8 mouse cellular contexts compared by ENCODE assay signal in genomic region chr9:29961954-29962867, GRCm38 (mm10). TPM values are rescaled to one million over a fixed set of nuclear protein-coding genes. Genes with fewer than 3 reads are reported as not detected.
DNase-seq lines count a peak whose midpoint lies in the region; ATAC-seq and TF ChIP-seq lines count a peak whose summit lies in the region.

No protein-coding gene starts in this region.

- TF ChIP-seq EP300 in heart, postnatal 0 days (IDR thresholded peaks at IDR 0.05; ENCODE audit: low read depth) = no peak

- H3K9me3 ChIP-seq in lung, embryonic 15.5 days = no peaks in the 10 kb centered on the region
- H3K9me3 ChIP-seq in heart, postnatal 0 days (replicated peaks; ENCODE audit: control insufficient read depth, low read length) = no peaks in the 10 kb centered on the region
- H3K9me3 ChIP-seq in neural tube, embryonic 15.5 days (replicated peaks) = no peaks in the 10 kb centered on the region

- H3K4me2 ChIP-seq in lung, embryonic 15.5 days = peak overlapping the region; percentile 58
- peak overlapping the region; percentile 81 for H3K4me2 ChIP-seq in heart, postnatal 0 days (ENCODE audit: low read depth, low read length)
- peak overlapping the region; percentile 69 for H3K4me2 ChIP-seq in neural tube, embryonic 15.5 days

- no peak overlapping the region for H3K9ac ChIP-seq in lung, embryonic 15.5 days
- H3K9ac ChIP-seq in heart, postnatal 0 days (replicated peaks; ENCODE audit: low read depth, low read length) = no peak overlapping the region
- H3K9ac ChIP-seq in neural tube, embryonic 15.5 days (replicated peaks) = peak overlapping the region; percentile 73

- 2% methylated on average over 38 of the region's 38 CpGs for WGBS in lung, embryonic 15.5 days
- 3% methylated on average over 38 of the region's 38 CpGs for WGBS in lung, adult 2 months
- 2% methylated on average over 38 of the region's 38 CpGs for WGBS in heart, postnatal 0 days
- 1% methylated on average over 38 of the region's 38 CpGs for WGBS in neural tube, embryonic 15.5 days
- WGBS in thymus, adult 2 months = 5% methylated on average over 38 of the region's 38 CpGs

- TF ChIP-seq POLR2A in lung, adult 2 months (IDR thresholded peaks at IDR 0.05; ENCODE audit: borderline replicate concordance, extremely low read depth, low read depth, low read length) = no peak
- TF ChIP-seq POLR2A in thymus, adult 2 months (IDR thresholded peaks at IDR 0.05; ENCODE audit: control insufficient read depth, extremely low read depth, insufficient read depth, low read length, poor library complexity) = no peak

- DNase-seq in lung, adult 2 months = no peak
- peak; percentile 58 for DNase-seq in embryo, embryonic 10 days (ENCODE audit: low spot score)
- no peak for DNase-seq in heart, postnatal 0 days (ENCODE audit: low spot score)
- peak; percentile 33 for DNase-seq in left cerebral cortex, postnatal 4 days
- DNase-seq in gastrocnemius, postnatal 36 days = no peak
- DNase-seq in thymus, adult 2 months = no peak

- H3K27ac ChIP-seq in lung, embryonic 15.5 days = no peak overlapping the region
- no peak overlapping the region for H3K27ac ChIP-seq in heart, postnatal 0 days (ENCODE audit: low read depth)
- H3K27ac ChIP-seq in neural tube, embryonic 15.5 days (replicated peaks) = peak overlapping the region; percentile 90
- no peak overlapping the region for H3K27ac ChIP-seq in thymus, adult 2 months (ENCODE audit: control insufficient read depth, insufficient read depth, low read length)

- H3K4me3 ChIP-seq in lung, embryonic 15.5 days = peak overlapping the region; percentile 28
- H3K4me3 ChIP-seq in lung, adult 2 months (replicated peaks; ENCODE audit: extremely low read depth, low read depth, low read length) = no peak overlapping the region
- peak overlapping the region; percentile 50 for H3K4me3 ChIP-seq in heart, postnatal 0 days (ENCODE audit: low read depth, low read length)
- peak overlapping the region; percentile 57 for H3K4me3 ChIP-seq in neural tube, embryonic 15.5 days (replicated peaks)
- H3K4me3 ChIP-seq in thymus, adult 2 months (ENCODE audit: control insufficient read depth, insufficient read depth, low read length) = no peak overlapping the region

- intact Hi-C loops in left cerebral cortex, postnatal 4 days (cut with DNase I) = loop anchor here (10.0 kb wide), 1 partner anchor 157 kb away; no protein-coding TSS in a partner anchor
- intact Hi-C loops in gastrocnemius, postnatal 36 days (cut with DNase I) = no loop called here

- no peaks in the 10 kb centered on the region for H3K36me3 ChIP-seq in lung, embryonic 15.5 days
- no peaks in the 10 kb centered on the region for H3K36me3 ChIP-seq in heart, postnatal 0 days (replicated peaks; ENCODE audit: control insufficient read depth, insufficient read depth, low read length)
- no peaks in the 10 kb centered on the region for H3K36me3 ChIP-seq in neural tube, embryonic 15.5 days
- H3K36me3 ChIP-seq in thymus, adult 2 months (ENCODE audit: control insufficient read depth, insufficient read depth, low read length) = no peaks in the 10 kb centered on the region

- 0 out of 2 replicates have a peak, but pooled peaks cover 8% of the 10 kb centered on the region for H3K4me1 ChIP-seq in lung, embryonic 15.5 days
- no peaks in the 10 kb centered on the region; the same call in 1 of the 2 replicates for H3K4me1 ChIP-seq in lung, adult 2 months (ENCODE audit: control insufficient read depth, insufficient read depth, low read length)
- H3K4me1 ChIP-seq in heart, postnatal 0 days (ENCODE audit: control insufficient read depth, insufficient read depth) = 0 out of 2 replicates have a peak, but pooled peaks cover 5% of the 10 kb centered on the region
- H3K4me1 ChIP-seq in neural tube, embryonic 15.5 days = peaks cover 42% of the 10 kb centered on the region
- no peaks in the 10 kb centered on the region for H3K4me1 ChIP-seq in thymus, adult 2 months (replicated peaks; ENCODE audit: control insufficient read depth, insufficient read depth, low read length)

- ATAC-seq in lung, embryonic 15.5 days (ENCODE audit: borderline replicate concordance, extremely low read depth, low FRiP score, low TSS enrichment) = no peak
- peak; percentile 39; the same call in 1 of the 2 replicates for ATAC-seq in heart, postnatal 0 days (ENCODE audit: insufficient read depth, low read depth)
- ATAC-seq in neural tube, embryonic 15.5 days (ENCODE audit: low FRiP score) = peak; percentile 86

- TF ChIP-seq CTCF in lung, adult 2 months (IDR thresholded peaks at IDR 0.05; ENCODE audit: insufficient read depth, low read length) = no peak
- TF ChIP-seq CTCF in heart, postnatal 0 days (IDR thresholded peaks at IDR 0.05; ENCODE audit: low read depth) = no peak
- no peak for TF ChIP-seq CTCF in thymus, adult 2 months (IDR thresholded peaks at IDR 0.05; ENCODE audit: borderline replicate concordance, control insufficient read depth, extremely low read depth, insufficient read depth, low read length, poor library complexity)

- H3K27me3 ChIP-seq in lung, embryonic 15.5 days = peaks cover 46% of the 10 kb centered on the region
- H3K27me3 ChIP-seq in heart, postnatal 0 days (ENCODE audit: control insufficient read depth, insufficient read depth, low read length) = peaks cover 20% of the 10 kb centered on the region
- no peaks in the 10 kb centered on the region for H3K27me3 ChIP-seq in neural tube, embryonic 15.5 days (replicated peaks)
- H3K27me3 ChIP-seq in thymus, adult 2 months (ENCODE audit: control insufficient read depth, insufficient read depth, low read length) = no peaks in the 10 kb centered on the region; the same call in 1 of the 2 replicates

RNA-seq across cellular contexts. Expression of gene Ntm, which starts 0.7 kb away (rescaled TPM):
- 21.0 and 21.4 TPM in 2 replicates for polyA plus RNA-seq in lung, embryonic 15.5 days (2015; fragmentation: Nextera tagmentation; extraction: Ambion mirVana)
- 0.31 and 1.1 TPM in 2 replicates for polyA plus RNA-seq in lung, adult 2 months (2012; rRNA removed)
- 7.1 and 17.7 TPM in 2 replicates for total RNA-seq in heart, postnatal 0 days (2014; rRNA removed; ENCODE audit: low replicate concordance)
- 8.8 and 9.3 TPM in 2 replicates for polyA plus RNA-seq in heart, postnatal 0 days (2015; fragmentation: Nextera tagmentation; extraction: Ambion mirVana)
- 100 to 1,000 TPM; 269 to 280 TPM for total RNA-seq in left cerebral cortex, postnatal 4 days (2021)
- polyA plus RNA-seq in neural tube, embryonic 15.5 days (2015; fragmentation: Nextera tagmentation; extraction: Ambion mirVana) = 217 and 248 TPM in 2 replicates
- 1 to 10 TPM in 1 of 2 experiments, under 1 TPM in 1; 0.64 to 1.5 TPM for total RNA-seq in gastrocnemius, postnatal 36 days (2021)
- polyA plus RNA-seq in thymus, adult 2 months (2012; rRNA removed) = 0.11 and 0.19 TPM in 2 replicates

Comparison
In these comparisons a context has a peak if more than half of its experiments do, and no peak if none do; other contexts are left out.
1. H3K4me3 ChIP-seq: peak in lung, embryonic 15.5 days (single experiment), heart, postnatal 0 days (single experiment) and neural tube, embryonic 15.5 days (single experiment); none in lung, adult 2 months (single experiment) and thymus, adult 2 months (single experiment).
2. DNase-seq: peak in embryo, embryonic 10 days (single experiment) and left cerebral cortex, postnatal 4 days (single experiment); none in lung, adult 2 months (single experiment), heart, postnatal 0 days (single experiment), gastrocnemius, postnatal 36 days (0 of 2) and thymus, adult 2 months (single experiment).
3. Peak in every context shown above with its lines, with median percentiles within 50 percentile points of each other: H3K4me2 ChIP-seq.